Mouse (Mus musculus): ENCODE data around the gene Igf2bp3. TPM values are rescaled to one million over a fixed set of nuclear protein-coding genes. Genes with fewer than 3 reads are reported as not detected.

Gene Igf2bp3
- polyA plus RNA-seq, 1 experiment from 2014 or later, result 94.0 TPM

GRCm38 (mm10) chr6:49216811-49217542 lies 2.2 kb upstream of the Igf2bp3 start:
- Histone ChIP-seq H3K9me3 (no peaks in the 10 kb centered on the region), H3K9ac (peak overlapping the region; percentile 85), H3K27me3 (replicated peaks) (no peaks in the 10 kb centered on the region), H3K36me3 (no peaks in the 10 kb centered on the region), H3K4me2 (replicated peaks) (peak overlapping the region; percentile 79), H3K27ac (peak overlapping the region; percentile 92), H3K4me3 (peak overlapping the region; percentile 57), H3K4me1 (peaks cover 10% of the 10 kb centered on the region)
- no peak for ATAC-seq (ENCODE audit: low FRiP score, low read depth)
- WGBS, result 2% methylated on average over 11 of the region's 11 CpGs

GRCm38 (mm10) chr6:49215748-49216585 lies 1.2 kb upstream of the Igf2bp3 start:
- Histone ChIP-seq H3K4me3 (peak overlapping the region; percentile 98), H3K9ac (peak overlapping the region; percentile 71), H3K4me1 (peaks cover 18% of the 10 kb centered on the region), H3K27ac (peak overlapping the region; percentile 96), H3K27me3 (replicated peaks) (no peaks in the 10 kb centered on the region), H3K36me3 (no peaks in the 10 kb centered on the region), H3K9me3 (no peaks in the 10 kb centered on the region), H3K4me2 (replicated peaks) (peak overlapping the region; percentile 89)
- peak; percentile 30 for ATAC-seq (ENCODE audit: low FRiP score, low read depth)
- WGBS, result under 1% methylated on average over 14 of the region's 14 CpGs

- H3K4me1 ChIP-seq, result peaks cover 32% of the 10 kb centered on the region
- WGBS, result under 1% methylated on average over 76 of the region's 76 CpGs
- peaks cover 2% of the 10 kb centered on the region; the same call in 1 of the 2 replicates for H3K36me3 ChIP-seq
- peak overlapping the region; percentile 98 for H3K4me3 ChIP-seq
- H3K27ac ChIP-seq, result peak overlapping the region; percentile 94
- ATAC-seq (ENCODE audit: low FRiP score, low read depth), result peak; percentile 3
- peak overlapping the region; percentile 89 for H3K4me2 ChIP-seq (replicated peaks)
- H3K27me3 ChIP-seq (replicated peaks), result no peaks in the 10 kb centered on the region
- H3K9me3 ChIP-seq, result no peaks in the 10 kb centered on the region
- H3K9ac ChIP-seq, result peak overlapping the region; percentile 94
These were observed 450 bp downstream of the Igf2bp3 start for GRCm38 (mm10) chr6:49214086-49214927.

- no peaks in the 10 kb centered on the region for H3K9me3 ChIP-seq
- peak overlapping the region; percentile 98 for H3K4me3 ChIP-seq
- H3K9ac ChIP-seq, result peak overlapping the region; percentile 94
- H3K4me2 ChIP-seq (replicated peaks), result peak overlapping the region; percentile 89
- H3K36me3 ChIP-seq, result peaks cover 7% of the 10 kb centered on the region; the same call in 1 of the 2 replicates
- ATAC-seq (ENCODE audit: low FRiP score, low read depth), result no peak
- H3K27me3 ChIP-seq (replicated peaks), result no peaks in the 10 kb centered on the region
- H3K27ac ChIP-seq, result peak overlapping the region; percentile 94
- H3K4me1 ChIP-seq, result peaks cover 37% of the 10 kb centered on the region
- under 1% methylated on average over 50 of the region's 50 CpGs for WGBS
These were observed 1.1 kb downstream of the Igf2bp3 start for GRCm38 (mm10) chr6:49213581-49214085.

GRCm38 (mm10) chr6:49212931-49213580 lies 1.7 kb downstream of the Igf2bp3 start:
- WGBS, result 2% methylated on average over 20 of the region's 20 CpGs
- H3K4me3 ChIP-seq, result peak overlapping the region; percentile 98
- peak overlapping the region; percentile 94 for H3K9ac ChIP-seq
- peaks cover 39% of the 10 kb centered on the region for H3K4me1 ChIP-seq
- H3K36me3 ChIP-seq, result peaks cover 9% of the 10 kb centered on the region; the same call in 1 of the 2 replicates
- ATAC-seq (ENCODE audit: low FRiP score, low read depth), result no peak
- H3K9me3 ChIP-seq, result no peaks in the 10 kb centered on the region
- no peak overlapping the region; the same call in 1 of the 2 replicates for H3K27ac ChIP-seq
- peak overlapping the region; percentile 89 for H3K4me2 ChIP-seq (replicated peaks)
- H3K27me3 ChIP-seq (replicated peaks), result no peaks in the 10 kb centered on the region

GRCm38 (mm10) chr6:49212141-49212540 lies 2.6 kb downstream of the Igf2bp3 start:
- H3K36me3 ChIP-seq, result peaks cover 9% of the 10 kb centered on the region; the same call in 1 of the 2 replicates
- H3K9me3 ChIP-seq, result no peaks in the 10 kb centered on the region
- H3K9ac ChIP-seq, result 0 out of 2 replicates have a peak overlapping the region, but pooled peaks have one; percentile 94
- H3K4me1 ChIP-seq, result peaks cover 39% of the 10 kb centered on the region
- WGBS, result 28% methylated on average over 3 of the region's 4 CpGs
- no peaks in the 10 kb centered on the region for H3K27me3 ChIP-seq (replicated peaks)
- H3K4me2 ChIP-seq (replicated peaks), result peak overlapping the region; percentile 89
- ATAC-seq (ENCODE audit: low FRiP score, low read depth), result no peak
- no peak overlapping the region for H3K27ac ChIP-seq
- H3K4me3 ChIP-seq, result peak overlapping the region; percentile 98

- Histone ChIP-seq H3K27me3 (replicated peaks) (no peaks in the 10 kb centered on the region), H3K4me3 (no peak overlapping the region), H3K36me3 (peaks cover 12% of the 10 kb centered on the region), H3K4me1 (peaks cover 39% of the 10 kb centered on the region), H3K9me3 (no peaks in the 10 kb centered on the region), H3K4me2 (replicated peaks) (peak overlapping the region; percentile 54), H3K27ac (no peak overlapping the region), H3K9ac (no peak overlapping the region)
- no peak for ATAC-seq (ENCODE audit: low FRiP score, low read depth)
- 40% methylated on average over 5 of the region's 5 CpGs for WGBS
These were observed 3.2 kb downstream of the Igf2bp3 start for GRCm38 (mm10) chr6:49211596-49211995.

GRCm38 (mm10) chr6:49209881-49210854 lies 4.6 kb downstream of the Igf2bp3 start:
- Histone ChIP-seq H3K9me3 (no peaks in the 10 kb centered on the region), H3K4me2 (replicated peaks) (peak overlapping the region; percentile 54), H3K4me1 (peaks cover 39% of the 10 kb centered on the region), H3K36me3 (peaks cover 23% of the 10 kb centered on the region), H3K9ac (peak overlapping the region; percentile 33; the same call in 1 of the 2 replicates), H3K4me3 (peak overlapping the region; percentile 16), H3K27ac (no peak overlapping the region), H3K27me3 (replicated peaks) (no peaks in the 10 kb centered on the region)
- ATAC-seq (ENCODE audit: low FRiP score, low read depth), result no peak
- 13% methylated on average over 14 of the region's 14 CpGs for WGBS

- Histone ChIP-seq H3K27ac (no peak overlapping the region), H3K4me3 (no peak overlapping the region), H3K27me3 (replicated peaks) (no peaks in the 10 kb centered on the region), H3K4me2 (replicated peaks) (no peak overlapping the region), H3K9me3 (no peaks in the 10 kb centered on the region), H3K36me3 (peaks cover 30% of the 10 kb centered on the region), H3K9ac (no peak overlapping the region), H3K4me1 (peaks cover 39% of the 10 kb centered on the region)
- WGBS, result 84% methylated on average over 5 of the region's 5 CpGs
- no peak for ATAC-seq (ENCODE audit: low FRiP score, low read depth)
These were observed 5.8 kb downstream of the Igf2bp3 start for GRCm38 (mm10) chr6:49208935-49209334.

GRCm38 (mm10) chr6:49208297-49208930 lies 6.3 kb downstream of the Igf2bp3 start:
- ATAC-seq (ENCODE audit: low FRiP score, low read depth), result no peak
- Histone ChIP-seq H3K27ac (no peak overlapping the region), H3K9ac (no peak overlapping the region), H3K4me1 (peaks cover 39% of the 10 kb centered on the region), H3K4me3 (no peak overlapping the region), H3K27me3 (replicated peaks) (no peaks in the 10 kb centered on the region), H3K4me2 (replicated peaks) (no peak overlapping the region), H3K9me3 (no peaks in the 10 kb centered on the region), H3K36me3 (peaks cover 33% of the 10 kb centered on the region)
- 77% methylated on average over 8 of the region's 8 CpGs for WGBS

Measured in neural tube, embryonic 12.5 days (tissue).